Comparison of ENCODE assay signal across 8 mouse cellular contexts in genomic region chr13:113612141-113612950, GRCm38 (mm10). TPM values are rescaled to one million over a fixed set of nuclear protein-coding genes. Genes with fewer than 3 reads are reported as not detected.
A peak's percentile ranks its signal among the peaks of the same experiment; 100 is the strongest.
DNase-seq lines count a peak whose midpoint lies in the region; ATAC-seq and TF ChIP-seq lines count a peak whose summit lies in the region.

No protein-coding gene starts in this region.

- H3K36me3 ChIP-seq in heart, embryonic 13.5 days = peaks cover 10% of the 10 kb centered on the region
- no peaks in the 10 kb centered on the region for H3K36me3 ChIP-seq in kidney, embryonic 16.5 days (ENCODE audit: insufficient read depth, low read length)
- H3K36me3 ChIP-seq in neural tube, embryonic 15.5 days = no peaks in the 10 kb centered on the region

- peaks cover 63% of the 10 kb centered on the region for H3K4me1 ChIP-seq in lung, adult 2 months (ENCODE audit: control insufficient read depth, insufficient read depth, low read length)
- H3K4me1 ChIP-seq in heart, embryonic 13.5 days = peaks cover 91% of the 10 kb centered on the region
- H3K4me1 ChIP-seq in kidney, embryonic 16.5 days (ENCODE audit: insufficient read depth, low read length) = peaks cover 70% of the 10 kb centered on the region
- peaks cover 81% of the 10 kb centered on the region for H3K4me1 ChIP-seq in neural tube, embryonic 15.5 days

- 61% methylated on average over 24 of the region's 24 CpGs for WGBS in lung, adult 2 months
- 48% methylated on average over 24 of the region's 24 CpGs for WGBS in heart, embryonic 13.5 days
- WGBS in kidney, embryonic 16.5 days = 50% methylated on average over 24 of the region's 24 CpGs
- WGBS in neural tube, embryonic 15.5 days = 76% methylated on average over 24 of the region's 24 CpGs

- peak overlapping the region; percentile 97 for H3K9ac ChIP-seq in heart, embryonic 13.5 days
- H3K9ac ChIP-seq in kidney, embryonic 16.5 days (replicated peaks; ENCODE audit: low read length) = peak overlapping the region; percentile 96
- H3K9ac ChIP-seq in neural tube, embryonic 15.5 days (replicated peaks) = no peak overlapping the region; the same call in 1 of the 2 replicates

- no peak overlapping the region for H3K4me3 ChIP-seq in lung, adult 2 months (replicated peaks; ENCODE audit: extremely low read depth, low read depth, low read length)
- H3K4me3 ChIP-seq in heart, embryonic 13.5 days = peak overlapping the region; percentile 93
- peak overlapping the region; percentile 85 for H3K4me3 ChIP-seq in kidney, embryonic 16.5 days (ENCODE audit: low read length)
- H3K4me3 ChIP-seq in neural tube, embryonic 15.5 days (replicated peaks) = peak overlapping the region; percentile 21; the same call in 1 of the 2 replicates

- TF ChIP-seq POLR2A in lung, adult 2 months (IDR thresholded peaks at IDR 0.05; ENCODE audit: borderline replicate concordance, extremely low read depth, low read depth, low read length) = no peak

- H3K27me3 ChIP-seq in heart, embryonic 13.5 days (replicated peaks) = no peaks in the 10 kb centered on the region
- no peaks in the 10 kb centered on the region for H3K27me3 ChIP-seq in kidney, embryonic 16.5 days (ENCODE audit: insufficient read depth, low read length)
- H3K27me3 ChIP-seq in neural tube, embryonic 15.5 days (replicated peaks) = no peaks in the 10 kb centered on the region

- ATAC-seq in heart, embryonic 13.5 days (ENCODE audit: extremely low read depth, insufficient number of reproducible peaks, low FRiP score, low TSS enrichment) = no peak
- no peak for ATAC-seq in kidney, embryonic 16.5 days (ENCODE audit: low FRiP score, low TSS enrichment)
- ATAC-seq in neural tube, embryonic 15.5 days (ENCODE audit: low FRiP score) = no peak
- no peak for ATAC-seq in cerebellum, adult (ENCODE audit: insufficient number of reproducible peaks, low FRiP score, low TSS enrichment)

- TF ChIP-seq CTCF in lung, adult 2 months (IDR thresholded peaks at IDR 0.05; ENCODE audit: insufficient read depth, low read length) = no peak

- peak overlapping the region; percentile 95 for H3K4me2 ChIP-seq in heart, embryonic 13.5 days
- H3K4me2 ChIP-seq in kidney, embryonic 16.5 days (replicated peaks; ENCODE audit: low read depth, low read length) = peak overlapping the region; percentile 89
- peak overlapping the region; percentile 82 for H3K4me2 ChIP-seq in neural tube, embryonic 15.5 days

- H3K27ac ChIP-seq in heart, embryonic 13.5 days (replicated peaks) = peak overlapping the region; percentile 70
- H3K27ac ChIP-seq in kidney, embryonic 16.5 days (ENCODE audit: low read length) = no peak overlapping the region
- H3K27ac ChIP-seq in neural tube, embryonic 15.5 days (replicated peaks) = no peak overlapping the region

- no peaks in the 10 kb centered on the region for H3K9me3 ChIP-seq in heart, embryonic 13.5 days
- no peaks in the 10 kb centered on the region for H3K9me3 ChIP-seq in kidney, embryonic 16.5 days (ENCODE audit: low read length)
- H3K9me3 ChIP-seq in neural tube, embryonic 15.5 days (replicated peaks) = no peaks in the 10 kb centered on the region

- peak; percentile 16 for DNase-seq in lung, postnatal 10 days
- no peak for DNase-seq in lung, adult 2 months
- DNase-seq in adrenal gland, postnatal 10 days = no peak
- DNase-seq in thymus, postnatal 36 days = no peak

RNA-seq across cellular contexts. Expression of gene Snx18, which starts 6.0 kb away (rescaled TPM):
- 22.8 and 27.0 TPM in 2 replicates for polyA plus RNA-seq in lung, adult 2 months (2012; rRNA removed)
- polyA plus RNA-seq in heart, embryonic 13.5 days (2015; fragmentation: Nextera tagmentation; extraction: Ambion mirVana) = 13.8 and 14.4 TPM in 2 replicates
- 24.6 and 27.2 TPM in 2 replicates for polyA plus RNA-seq in kidney, embryonic 16.5 days (2015; fragmentation: Nextera tagmentation; extraction: Ambion mirVana)
- polyA plus RNA-seq in neural tube, embryonic 15.5 days (2015; fragmentation: Nextera tagmentation; extraction: Ambion mirVana) = 9.9 and 12.3 TPM in 2 replicates
- total RNA-seq in adrenal gland, postnatal 10 days (2021) = 10 to 100 TPM; 30.1 to 30.6 TPM

RNA-seq across cellular contexts. Expression of gene Hspb3, which starts 51.1 kb away (rescaled TPM):
- polyA plus RNA-seq in lung, adult 2 months (2012; rRNA removed) = 0.27 and 0.92 TPM in 2 replicates
- polyA plus RNA-seq in heart, embryonic 13.5 days (2015; fragmentation: Nextera tagmentation; extraction: Ambion mirVana) = 41.7 and 48.9 TPM in 2 replicates
- polyA plus RNA-seq in kidney, embryonic 16.5 days (2015; fragmentation: Nextera tagmentation; extraction: Ambion mirVana) = 0.27 and 0.71 TPM in 2 replicates
- polyA plus RNA-seq in neural tube, embryonic 15.5 days (2015; fragmentation: Nextera tagmentation; extraction: Ambion mirVana) = 0.49 and 1.8 TPM in 2 replicates
- 1 to 10 TPM; 2.0 to 7.1 TPM for total RNA-seq in adrenal gland, postnatal 10 days (2021)

Comparison
In these comparisons a context has a peak if more than half of its experiments do, and no peak if none do; other contexts are left out.
1. RNA of gene Hspb3, which starts 51.1 kb away (polyA plus RNA-seq): 41.7 to 48.9 TPM in heart, embryonic 13.5 days; 0.49 to 1.8 TPM in neural tube, embryonic 15.5 days, 0.27 to 0.92 TPM in lung, adult 2 months and 0.27 to 0.71 TPM in kidney, embryonic 16.5 days; every median in the first group is over 10 times any median in the second.
2. Peak in every context shown above with its lines, with median percentiles within 50 percentile points of each other: H3K4me2 ChIP-seq.